Mouse (Mus musculus) induced T-regulatory cell, adult 2 months (primary cell): Measurements from ENCODE around the gene Ppm1e.

ENCODE experiments used
- DNase-seq: peaks from one replicate; pipeline ENCODE4 v3.0.0-alpha.2; 2012; ENCODE audit warnings: low read depth

Gene Ppm1e

DNA sequence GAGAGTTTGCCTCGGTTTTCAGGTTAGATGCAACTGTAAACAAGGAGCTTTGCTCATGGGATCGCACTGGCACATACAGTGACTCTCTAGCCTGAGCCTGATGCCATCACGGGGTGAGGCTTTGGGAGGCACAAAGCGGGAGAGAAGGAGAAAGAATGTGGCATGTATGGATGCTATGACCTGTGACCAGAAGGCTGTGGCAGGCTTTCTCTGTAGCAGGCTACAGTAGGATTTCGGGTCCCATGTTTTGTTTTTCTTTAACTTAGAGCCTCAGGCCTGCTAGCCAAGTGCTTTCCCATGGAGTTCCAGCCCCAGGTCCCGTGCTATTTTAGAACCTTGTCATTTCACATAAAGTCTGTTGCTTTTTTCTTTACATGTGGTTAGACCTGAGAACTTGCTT is 108.7 kb downstream of the Ppm1e start:
- DNase-seq: no peak

DNA sequence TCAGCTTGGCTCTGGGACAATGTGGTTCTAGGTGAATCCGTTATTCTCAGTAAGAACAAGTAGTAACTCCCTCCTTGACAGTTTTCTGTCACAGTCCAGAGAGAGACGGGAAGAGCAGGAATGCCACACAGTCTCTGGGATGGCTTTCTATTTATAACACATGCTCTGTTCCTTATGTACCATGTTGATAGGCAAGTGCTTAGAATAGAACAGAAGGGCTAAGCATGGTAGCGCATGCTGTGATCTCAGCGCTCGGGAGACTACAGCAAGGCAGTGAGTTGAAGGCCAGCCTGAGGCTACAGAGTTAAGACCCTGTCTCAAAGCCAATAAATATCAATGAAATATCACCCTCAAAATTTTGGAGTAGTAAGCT is 111.3 kb downstream of the Ppm1e start:
- DNase-seq: no peak

GRCm38 (mm10) chr11:87246724-87247493 is 111.9 kb downstream of the Ppm1e start:
- no peak for DNase-seq

DNA sequence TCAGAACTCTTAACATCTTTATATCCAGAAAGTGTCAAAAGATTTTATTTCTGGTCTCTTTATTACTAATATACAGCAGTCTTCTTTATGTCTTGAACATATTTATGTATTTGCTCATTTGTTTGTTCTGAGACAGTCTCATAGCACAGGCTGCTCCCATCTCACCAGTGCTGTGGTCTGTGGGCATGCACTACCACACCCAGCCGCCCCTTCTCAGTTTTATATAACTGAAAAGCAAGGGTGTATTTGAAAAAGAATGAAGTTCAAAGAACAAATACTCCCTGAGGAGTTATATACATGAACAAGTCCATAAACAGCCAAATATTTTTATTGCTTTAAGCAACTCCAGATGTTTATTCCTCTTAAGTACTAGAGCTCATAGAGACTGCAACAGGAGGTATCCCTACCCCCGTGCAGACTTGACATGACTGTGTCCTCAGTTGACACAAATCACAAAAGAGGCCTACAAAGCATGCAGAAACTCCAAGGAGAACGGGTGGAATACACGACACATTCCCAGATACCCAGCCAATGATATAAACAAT is 112.6 kb downstream of the Ppm1e start:
- no peak for DNase-seq

GRCm38 (mm10) chr11:87245171-87245840 is 113.5 kb downstream of the Ppm1e start:
- DNase-seq: no peak

DNA sequence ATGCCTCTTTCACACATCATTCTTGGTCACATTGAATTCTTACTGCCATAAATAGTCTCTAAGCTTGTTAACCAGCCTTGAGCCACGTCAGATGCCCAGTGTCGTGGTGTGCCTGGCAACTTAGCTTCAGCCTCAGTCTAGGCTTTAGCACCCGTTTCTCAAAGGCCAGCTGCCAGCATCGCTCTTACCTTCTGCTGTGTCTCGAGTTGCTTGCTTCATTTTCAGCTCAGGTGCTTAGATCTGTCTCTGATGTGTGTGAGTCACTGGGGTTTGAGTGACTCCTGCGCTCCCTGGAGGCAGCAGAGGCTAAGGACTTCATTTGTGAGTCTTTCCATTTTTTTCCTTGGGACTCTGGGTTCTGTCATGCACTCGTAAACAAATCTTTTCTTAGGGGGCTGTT is 117.6 kb downstream of the Ppm1e start:
- no peak for DNase-seq

- DNase-seq: no peak
These were observed 118.0 kb downstream of the Ppm1e start for GRCm38 (mm10) chr11:87240833-87241215.

DNA sequence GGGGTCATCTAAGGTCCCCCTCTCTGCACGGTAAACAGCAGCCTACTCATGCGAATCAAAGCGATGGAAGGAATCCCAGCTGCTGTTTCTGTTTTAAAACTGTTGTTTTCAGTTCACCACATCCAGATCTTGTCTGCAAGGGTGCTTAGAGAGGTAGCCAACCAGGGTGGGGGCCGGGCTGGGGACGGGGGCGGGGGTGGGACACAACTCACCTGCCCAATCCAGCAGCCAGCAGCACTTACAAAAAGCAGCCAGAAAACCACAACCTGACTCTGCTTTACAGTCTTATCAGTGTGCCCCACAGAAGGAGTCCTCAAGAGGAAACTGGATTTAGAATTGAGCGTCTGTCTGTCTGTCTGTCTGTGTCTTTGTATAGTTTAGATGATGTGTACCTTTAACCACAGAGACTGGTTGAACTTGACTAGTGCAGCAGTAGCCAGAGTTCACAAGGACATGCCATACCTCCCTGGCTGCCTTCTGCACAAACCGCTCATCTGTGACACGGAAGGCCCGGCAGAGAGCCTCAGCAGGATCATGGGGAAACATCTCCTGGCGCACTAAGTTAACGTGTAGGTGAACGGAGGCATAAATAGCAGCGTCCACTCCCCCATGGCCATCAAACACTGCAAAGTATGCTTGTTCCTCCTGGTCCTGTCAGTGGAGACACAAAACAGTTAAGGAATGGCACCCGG is 118.5 kb downstream of the Ppm1e start:
- no peak for DNase-seq

GRCm38 (mm10) chr11:87238891-87239530 is 119.8 kb downstream of the Ppm1e start:
- DNase-seq: no peak

DNA sequence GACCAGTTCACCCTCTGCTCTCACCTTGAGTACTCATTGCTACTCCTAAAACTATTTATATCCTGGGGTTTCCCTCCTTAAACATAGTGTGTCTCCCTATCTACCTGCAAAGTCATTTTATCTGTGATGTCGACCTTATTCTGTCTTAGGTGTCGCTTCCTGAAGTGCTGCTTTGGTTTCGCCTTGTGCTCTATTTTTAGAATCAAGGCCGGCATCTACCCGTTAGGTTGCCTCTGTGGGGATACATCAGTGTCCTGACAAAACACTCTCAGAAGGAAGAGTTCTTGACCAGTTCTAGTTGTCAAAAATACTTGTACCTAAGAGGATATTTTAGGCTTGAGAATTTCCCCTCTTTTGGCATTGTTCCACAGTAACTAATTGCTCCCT is 123.3 kb downstream of the Ppm1e start:
- DNase-seq: no peak

- no peak for DNase-seq
These were observed 123.9 kb downstream of the Ppm1e start for GRCm38 (mm10) chr11:87234743-87235485.

- DNase-seq: no peak
These were observed 125.4 kb downstream of the Ppm1e start for GRCm38 (mm10) chr11:87233377-87233776.

GRCm38 (mm10) chr11:87227056-87227455 is 131.8 kb downstream of the Ppm1e start:
- DNase-seq: no peak

DNA sequence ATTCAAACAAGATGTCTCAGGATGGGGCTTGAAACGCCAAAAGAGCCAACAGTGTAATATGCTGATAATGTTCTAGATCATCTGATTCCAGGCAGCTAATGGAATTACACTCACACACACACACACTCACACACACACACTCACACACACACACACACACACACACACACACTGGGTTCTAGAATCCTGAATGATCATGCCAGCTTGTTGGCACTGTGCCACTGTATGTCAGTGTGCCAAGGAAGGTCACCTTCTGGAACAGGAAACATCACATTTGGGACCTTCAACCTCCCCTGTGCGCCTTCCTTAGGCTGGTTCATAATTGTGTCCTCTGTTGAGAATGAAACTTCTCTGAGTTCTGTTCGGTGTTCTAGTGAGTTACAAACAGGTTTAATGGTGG is 136.1 kb downstream of the Ppm1e start:
- DNase-seq: no peak

- DNase-seq: no peak
These were observed 146.5 kb downstream of the Ppm1e start for GRCm38 (mm10) chr11:87212313-87212712.
